Mouse (Mus musculus) stomach, postnatal 0 days (tissue): Measurements from ENCODE around the gene Clic6.

ENCODE experiments used
- CTCF ChIP-seq: IDR thresholded peaks from 2 replicates; pipeline ENCODE4 v1.5.1; 2016; ENCODE audit warnings: antibody characterized with exemption, low read depth, mild to moderate bottlenecking, moderate library complexity
- EP300 ChIP-seq: optimal IDR thresholded peaks from 2 replicates; pipeline ENCODE3; 2016; ENCODE audit warnings: antibody characterized with exemption

- peak; percentile 15; the same call in 1 of the 2 replicates for TF ChIP-seq CTCF
- TF ChIP-seq EP300, result no peak
Measured at GRCm38 (mm10) chr16:92467041-92467440, 18.5 kb upstream of the Clic6 start.
